Mouse (Mus musculus) granulocyte monocyte progenitor cell, adult 5-6 weeks (primary cell): ENCODE measurements at regions not wholly inside any gene's neighbourhood (a gene's known extent, or its start where the extent isn't known, plus 50 kb on each side); places are given as distances from the start of the nearest gene placed in this dataset.

Experiments used
- ATAC-seq: replicated peaks from 2 replicates; pipeline ENCODE4 v1.8.0; 2016; ENCODE audit warnings: mild to moderate bottlenecking, moderate TSS enrichment, inconsistent platforms; ENCODE audit not compliant: poor library complexity, severe bottlenecking

DNA sequence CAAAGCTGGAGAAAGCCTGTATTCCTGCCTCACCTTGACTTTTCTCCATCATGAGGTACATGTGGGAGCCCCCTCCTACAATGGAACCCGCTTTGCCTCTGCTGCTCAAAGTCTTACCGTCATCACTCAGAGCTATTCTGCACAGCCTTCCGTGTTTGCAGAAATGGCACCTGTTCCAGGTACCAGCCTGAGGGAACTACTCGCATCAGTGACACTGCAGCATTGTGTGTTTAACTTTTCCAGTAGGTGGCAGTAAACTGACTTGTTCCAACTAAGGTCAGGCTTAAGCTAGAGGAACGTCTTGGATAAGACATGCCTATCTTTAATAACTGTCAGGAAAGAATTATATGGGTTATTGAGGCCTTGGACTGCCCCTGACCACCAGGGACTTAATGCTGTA lies 71.4 kb downstream of the Fam173b start:
- no peak for ATAC-seq

DNA sequence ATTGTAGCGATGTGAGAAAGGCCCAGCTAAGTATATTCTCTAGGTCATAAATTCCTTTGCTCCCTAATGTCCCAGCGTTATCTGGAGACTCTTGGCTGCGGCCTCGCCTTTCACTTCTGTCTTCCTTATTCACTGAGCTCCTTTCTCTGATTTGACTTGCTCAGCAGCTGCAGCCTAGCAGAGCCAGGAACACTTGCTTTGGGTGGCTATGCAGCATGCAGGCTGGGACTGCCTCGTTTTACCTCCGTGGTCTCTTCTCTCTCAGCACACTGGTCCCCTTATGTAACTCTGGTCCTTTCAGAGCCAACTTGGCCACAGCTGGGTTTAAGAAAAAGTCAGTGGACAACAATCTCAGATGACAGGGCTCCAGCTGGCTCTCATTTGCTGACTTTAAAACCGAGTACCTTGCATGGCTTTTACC lies 75.1 kb downstream of the Fam173b start:
- ATAC-seq: no peak

DNA sequence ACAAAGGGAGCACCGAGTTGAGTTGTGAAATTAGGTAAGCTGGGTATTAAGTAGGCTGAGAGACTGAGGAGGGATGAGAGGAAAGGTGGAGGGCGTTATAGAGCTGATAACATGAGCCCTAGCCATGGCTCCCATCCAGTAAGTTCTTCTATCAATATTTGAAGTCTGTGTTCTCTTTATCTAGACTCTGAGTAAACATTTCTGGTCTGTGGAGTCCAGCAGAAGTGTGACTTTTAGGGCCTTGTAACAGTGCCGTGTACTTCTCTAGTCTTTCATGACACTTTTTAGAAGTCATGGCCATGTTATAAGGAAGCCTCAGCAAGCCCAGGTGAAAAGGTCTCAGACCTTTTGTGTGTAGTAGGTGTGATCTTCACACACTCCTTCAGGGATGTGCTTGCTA lies 91.5 kb downstream of the Fam173b start:
- no peak for ATAC-seq

DNA sequence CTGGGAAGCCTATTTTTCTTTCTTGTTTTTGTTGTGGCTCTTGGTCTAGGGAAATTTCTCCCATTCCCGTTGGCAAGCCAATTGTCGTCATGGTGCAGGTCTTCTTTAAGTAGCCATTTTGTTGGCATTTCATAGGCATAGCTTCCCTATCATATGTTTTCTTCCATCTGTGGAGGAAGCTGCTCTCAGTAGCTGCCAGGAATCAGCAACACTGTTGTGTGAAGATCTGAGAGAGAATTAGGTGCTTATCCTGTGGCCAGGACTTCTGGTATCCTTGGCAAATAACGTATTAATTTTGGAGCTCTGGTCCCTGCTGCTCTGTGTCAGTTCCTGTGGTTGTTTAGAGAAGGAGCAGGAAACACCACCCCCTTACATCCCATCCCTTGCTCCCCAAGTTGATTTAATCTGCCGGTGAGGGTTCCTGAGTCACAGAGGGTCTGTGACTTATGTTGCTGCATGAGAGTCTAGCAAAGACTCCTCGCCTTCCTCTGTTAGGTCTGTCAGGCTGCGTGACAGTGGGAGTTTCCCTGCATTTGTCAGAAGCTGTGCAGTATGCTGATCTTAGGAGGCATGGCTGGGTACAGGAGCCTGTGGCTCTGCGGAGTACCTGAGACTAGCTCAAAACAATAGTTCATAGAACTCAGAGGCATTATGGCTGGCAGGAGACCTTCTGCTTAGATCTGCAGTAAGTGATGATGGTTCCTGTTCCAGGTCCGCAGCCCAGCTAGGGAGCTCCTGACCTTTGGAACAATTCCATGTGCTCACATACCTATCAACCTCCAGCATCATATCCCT lies 93.4 kb downstream of the Fam173b start:
- no peak for ATAC-seq

DNA sequence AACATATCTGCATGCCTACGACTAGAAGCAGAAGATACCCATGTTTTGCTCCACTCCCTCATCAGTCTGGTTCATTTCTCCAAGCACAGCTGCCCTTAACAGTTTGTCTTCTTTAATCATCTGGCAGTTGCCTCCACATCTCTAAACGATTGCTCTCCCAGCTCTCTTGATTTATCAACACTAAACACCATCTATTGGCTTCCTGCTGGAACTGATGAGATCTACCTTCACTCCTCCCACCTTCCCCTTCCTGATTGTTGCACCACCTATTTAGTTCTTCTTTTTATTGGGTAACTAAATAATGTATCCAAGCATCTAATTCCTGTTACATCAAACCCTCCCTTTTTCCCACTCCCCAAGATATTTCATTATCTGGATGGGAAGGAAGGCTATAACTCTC lies 101.7 kb downstream of the Fam173b start:
- no peak for ATAC-seq

DNA sequence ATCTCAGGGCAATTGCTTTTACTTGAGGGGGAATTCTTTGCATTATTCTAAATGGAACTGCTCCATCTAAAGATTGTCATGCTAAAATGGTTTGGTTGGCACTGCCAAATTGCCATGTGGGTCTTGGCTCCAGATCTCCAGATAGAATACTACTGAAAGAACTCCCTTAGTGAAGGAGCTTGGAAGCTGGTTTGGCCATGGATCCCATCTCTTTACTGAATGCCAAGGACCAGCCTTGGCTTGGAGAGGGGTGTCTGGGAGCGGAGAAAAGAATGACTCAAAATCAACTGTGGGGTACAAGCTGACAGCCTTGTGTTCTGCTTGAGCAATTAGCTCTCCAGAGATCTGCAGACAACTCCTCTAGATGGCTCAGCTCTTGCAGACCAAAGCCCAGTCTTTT lies 105.8 kb downstream of the Fam173b start:
- ATAC-seq: no peak

DNA sequence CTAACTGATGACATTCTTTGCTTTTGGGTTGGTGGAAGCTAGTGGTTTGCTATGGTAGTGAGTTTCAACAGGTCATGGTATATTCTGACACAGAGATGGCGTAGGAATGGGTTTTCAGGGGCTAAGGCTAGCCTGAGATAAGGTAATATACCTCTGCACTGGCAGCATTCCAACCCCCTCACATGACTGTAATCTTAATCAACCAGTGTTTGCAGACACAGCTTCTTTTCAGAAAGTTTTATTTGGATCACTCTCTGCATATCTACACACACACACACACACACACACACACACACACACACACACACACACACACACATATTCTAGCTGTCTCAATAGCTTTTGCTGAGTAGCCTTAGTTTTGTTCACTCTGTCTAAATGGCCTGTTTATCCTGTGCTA lies 119.4 kb downstream of the Fam173b start:
- ATAC-seq: no peak

DNA sequence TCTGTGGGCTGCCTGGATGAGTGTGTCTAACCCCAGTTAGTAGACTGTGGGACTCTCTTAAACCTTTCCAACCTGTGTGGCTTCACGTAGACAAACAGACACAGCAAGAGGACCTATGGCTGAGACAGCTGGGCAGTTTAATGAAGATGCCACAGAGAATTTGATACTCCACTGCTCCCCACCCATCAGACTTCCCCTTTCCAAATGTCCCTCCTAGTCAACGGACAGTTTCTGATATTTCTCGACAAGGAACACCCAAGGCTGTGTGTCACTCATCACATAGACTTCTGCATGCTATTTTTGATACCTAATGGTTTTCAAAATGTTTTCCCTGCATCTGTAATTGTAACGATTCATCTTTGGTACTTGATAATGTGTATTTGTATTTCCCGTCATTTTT lies 120.8 kb downstream of the Fam173b start:
- no peak for ATAC-seq

DNA sequence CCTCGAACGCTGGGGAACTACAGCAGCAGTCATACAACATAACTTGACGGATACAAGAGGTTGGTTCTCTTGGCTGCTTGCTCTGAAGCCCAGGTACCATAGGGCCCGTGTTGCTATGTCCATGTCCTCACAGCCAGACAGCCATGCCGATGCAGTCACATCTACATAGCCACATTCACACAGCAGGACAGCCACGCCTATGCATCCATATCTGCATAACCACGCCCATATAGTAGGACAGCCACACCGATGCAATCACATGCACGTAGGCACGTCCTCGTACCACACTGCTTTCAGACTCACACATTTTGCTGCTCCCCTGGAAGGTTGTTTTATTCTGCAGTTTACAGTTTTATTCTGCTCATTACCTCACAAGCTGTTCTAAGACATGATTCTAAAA lies 122.6 kb downstream of the Fam173b start:
- ATAC-seq: 0 out of 2 replicates have a peak, but pooled peaks have one; percentile 3

DNA sequence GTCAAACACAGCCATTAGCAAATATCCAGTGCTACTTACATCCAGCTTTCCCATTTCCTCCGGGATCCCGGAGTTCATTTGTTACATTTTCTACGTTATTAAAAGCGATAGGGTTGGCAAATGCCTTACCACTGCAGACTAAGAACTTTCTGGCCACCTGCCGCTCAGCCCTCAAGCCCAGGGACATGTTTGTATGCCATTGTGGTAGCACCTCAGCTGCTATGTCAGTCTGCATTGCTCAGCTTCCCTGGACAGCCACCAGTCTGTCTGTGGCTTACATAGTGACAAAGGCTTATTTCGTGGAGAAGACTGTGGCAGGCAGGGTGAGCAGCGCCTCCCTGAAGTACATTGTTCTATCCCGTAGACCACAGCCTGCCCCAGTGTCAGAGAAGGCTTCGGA lies 127.5 kb downstream of the Fam173b start:
- ATAC-seq: no peak

DNA sequence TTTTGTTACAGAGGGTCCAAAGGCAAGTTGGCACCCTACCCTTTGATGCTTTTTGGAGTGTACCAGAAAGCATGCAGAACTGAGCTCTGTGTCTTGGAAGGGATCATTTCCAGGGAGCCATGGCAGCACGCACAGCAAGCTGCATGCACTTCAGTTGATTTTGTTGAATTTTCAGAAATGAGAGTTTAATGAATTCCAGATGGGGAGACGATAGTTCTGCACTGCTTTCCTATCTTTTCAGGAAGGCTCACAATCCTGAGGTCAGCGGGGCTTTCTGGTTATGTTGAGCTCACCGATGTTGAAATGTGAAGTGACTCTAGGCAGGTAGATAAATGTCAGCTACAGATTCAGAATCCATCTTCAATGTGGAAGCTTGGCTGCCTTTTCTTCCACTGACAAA lies 140.0 kb downstream of the Fam173b start:
- no peak for ATAC-seq

DNA sequence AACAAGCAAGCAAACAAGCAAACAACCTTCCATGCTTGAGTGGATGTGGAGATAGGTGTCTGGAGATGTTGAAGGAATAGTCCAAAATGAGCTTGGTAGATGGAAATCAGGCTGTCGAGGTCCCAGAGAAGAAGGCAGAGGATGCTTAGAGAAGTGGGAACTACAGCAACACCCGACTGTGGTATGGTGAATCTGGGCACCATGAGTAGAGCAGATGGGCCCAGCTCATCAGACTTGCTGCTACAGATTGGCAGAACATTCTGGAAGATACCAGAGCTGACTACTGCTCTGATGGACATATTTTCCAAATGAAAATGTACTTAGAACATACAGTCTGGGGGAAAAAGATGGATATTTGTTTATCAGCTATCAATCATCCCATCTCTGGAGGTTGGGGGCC lies 142.9 kb downstream of the Fam173b start:
- ATAC-seq: no peak

DNA sequence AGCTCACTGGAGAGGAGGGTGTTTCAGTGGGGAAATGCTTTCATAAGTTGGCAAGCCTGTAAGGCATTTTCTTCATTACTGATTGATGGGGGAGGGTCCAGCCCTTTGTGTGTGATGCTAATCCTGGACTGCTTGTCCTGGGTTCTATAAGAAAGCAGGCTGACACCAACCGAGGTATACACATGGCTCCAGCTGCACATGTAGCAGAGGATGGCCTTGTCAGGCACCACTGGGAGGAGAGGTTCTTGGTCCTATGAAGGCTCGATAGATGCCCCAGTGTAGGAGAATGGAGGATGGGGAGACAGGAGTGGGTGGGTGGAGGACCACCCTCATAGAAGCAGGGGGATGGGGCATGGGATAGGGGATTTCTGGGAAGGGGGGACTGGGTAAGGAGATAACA lies 151.0 kb downstream of the Fam173b start:
- no peak for ATAC-seq

DNA sequence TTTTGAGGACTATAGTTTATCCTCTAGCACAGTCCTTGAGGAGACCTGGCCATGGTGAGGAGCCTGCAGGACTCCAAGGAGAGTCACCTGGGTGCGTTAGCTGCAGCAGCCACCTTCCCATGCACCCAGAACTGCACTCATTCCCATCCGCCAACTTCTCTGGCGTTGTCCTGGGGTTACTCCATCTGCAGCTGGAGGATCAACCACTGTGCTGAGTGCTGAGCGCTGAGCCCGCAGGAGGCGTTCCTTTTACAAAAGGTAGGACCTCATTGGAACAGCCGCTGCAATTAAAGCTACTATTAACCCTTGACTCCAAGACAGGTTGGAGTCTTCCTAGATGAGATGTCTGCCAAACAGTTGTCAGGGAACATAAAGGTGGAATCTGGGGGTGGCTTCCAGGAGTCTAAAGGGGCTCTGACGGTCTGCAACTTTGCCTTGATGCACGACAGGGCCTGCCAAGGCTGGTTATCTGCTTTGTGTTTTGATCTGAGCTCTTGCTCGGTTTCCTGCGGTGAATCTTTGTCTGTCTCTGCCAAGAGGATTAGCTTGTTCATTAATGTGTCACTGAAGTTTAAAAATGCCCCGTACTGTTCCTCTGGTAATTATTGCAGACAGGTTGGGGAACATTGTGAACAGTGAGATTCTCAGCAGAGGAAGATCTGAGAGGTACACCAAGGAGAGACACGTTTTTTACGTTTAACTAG lies 152.1 kb downstream of the Fam173b start:
- no peak for ATAC-seq

DNA sequence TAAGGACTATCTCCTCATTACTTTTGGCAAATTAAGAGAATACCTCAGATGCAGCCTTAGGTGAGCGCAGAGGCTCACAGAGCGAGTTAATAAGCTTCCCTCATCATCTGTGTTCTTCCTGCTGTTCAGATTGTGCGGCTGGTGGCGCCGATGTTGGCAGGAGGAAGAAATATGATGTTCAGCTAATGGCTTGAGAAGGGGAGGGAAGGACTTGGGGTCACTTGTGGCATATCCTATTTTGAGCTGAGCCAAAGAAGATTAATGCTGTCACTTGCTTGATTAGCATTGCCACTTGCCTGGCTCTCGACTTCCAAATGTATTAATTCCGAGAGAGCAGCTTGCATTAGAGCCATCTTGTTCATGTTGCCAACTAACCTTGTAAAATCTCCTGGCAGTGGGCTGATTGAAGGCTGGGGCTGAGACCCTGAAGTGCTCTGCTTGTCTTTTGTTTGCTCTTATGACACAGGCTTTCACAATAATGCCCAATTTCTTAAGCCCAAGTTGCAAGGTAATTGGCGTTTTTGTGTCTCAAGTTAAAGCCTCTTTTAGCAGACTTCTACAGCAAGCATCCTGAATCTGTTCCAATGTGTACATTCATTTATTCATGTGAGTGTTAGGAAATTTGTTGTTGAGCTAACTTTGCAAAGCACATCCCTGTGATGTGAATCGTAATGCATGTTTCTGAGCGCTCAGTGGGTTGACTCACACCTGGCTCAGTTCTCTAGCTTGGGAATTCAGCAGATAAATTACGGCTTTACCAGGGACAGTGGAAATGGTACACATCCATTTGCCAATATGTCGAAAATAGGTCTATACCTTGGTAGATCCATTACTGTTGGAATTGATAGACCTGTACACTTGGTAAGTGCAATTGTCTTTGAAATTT lies 167.6 kb downstream of the Fam173b start:
- ATAC-seq: no peak

DNA sequence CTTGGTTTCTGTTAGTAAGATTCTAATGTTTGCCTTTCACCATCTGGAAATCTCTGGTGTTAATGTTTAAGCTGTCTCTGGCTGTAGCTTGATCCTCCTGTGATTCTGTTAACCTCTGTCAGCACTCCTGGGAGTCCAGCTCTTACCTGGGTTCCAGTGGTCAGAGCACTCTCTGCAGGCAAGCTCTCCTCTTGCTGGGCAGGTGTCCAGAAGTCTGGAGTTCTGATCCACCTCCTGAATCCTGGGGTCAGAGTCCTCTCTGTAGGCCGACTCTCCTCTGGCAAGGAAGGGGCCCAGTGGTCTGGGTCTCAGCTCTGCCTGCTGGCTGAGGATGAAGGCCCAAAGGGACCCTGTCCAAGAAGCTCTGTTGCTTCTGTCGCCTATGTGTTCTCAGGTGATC lies 181.4 kb downstream of the Fam173b start:
- ATAC-seq: no peak

DNA sequence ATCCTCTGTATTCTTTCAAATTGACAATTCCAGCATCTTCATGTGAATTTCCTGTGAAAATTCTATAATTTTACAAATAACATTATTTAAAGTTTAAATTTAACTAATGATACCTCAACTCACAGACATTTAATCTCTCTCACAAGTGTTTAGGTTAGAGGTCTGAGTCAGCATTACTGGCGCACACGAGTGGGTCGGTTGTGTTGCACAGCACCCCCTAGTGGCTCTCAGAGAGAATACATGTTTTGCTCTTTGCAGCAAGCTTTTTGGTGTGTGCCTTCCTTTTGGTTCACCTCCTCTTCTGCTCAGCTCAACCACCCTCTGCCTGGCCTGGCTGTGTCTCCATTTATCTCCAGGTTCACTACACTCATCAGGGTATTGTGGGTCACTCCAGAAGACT lies 183.4 kb downstream of the Fam173b start:
- ATAC-seq: no peak

DNA sequence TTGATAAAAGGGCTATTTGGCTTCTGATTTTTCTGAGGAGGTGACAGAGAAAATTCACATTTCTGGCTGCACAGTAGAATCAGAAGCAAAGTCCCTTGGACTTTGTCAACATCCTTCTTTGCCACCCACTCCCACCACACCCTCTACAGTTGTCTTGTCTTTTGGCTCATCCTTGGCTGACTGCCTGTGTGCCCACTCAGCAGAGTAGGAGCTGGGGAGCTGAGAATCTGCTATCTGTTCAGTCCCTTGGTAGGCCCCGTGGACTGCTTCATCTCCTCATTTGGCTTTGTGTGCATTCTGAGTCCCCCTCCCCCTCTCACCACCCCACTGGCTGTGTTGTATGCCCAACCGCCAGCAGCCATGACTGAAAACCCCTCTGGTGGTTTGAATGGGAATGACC lies 197.2 kb downstream of the Fam173b start:
- no peak for ATAC-seq

DNA sequence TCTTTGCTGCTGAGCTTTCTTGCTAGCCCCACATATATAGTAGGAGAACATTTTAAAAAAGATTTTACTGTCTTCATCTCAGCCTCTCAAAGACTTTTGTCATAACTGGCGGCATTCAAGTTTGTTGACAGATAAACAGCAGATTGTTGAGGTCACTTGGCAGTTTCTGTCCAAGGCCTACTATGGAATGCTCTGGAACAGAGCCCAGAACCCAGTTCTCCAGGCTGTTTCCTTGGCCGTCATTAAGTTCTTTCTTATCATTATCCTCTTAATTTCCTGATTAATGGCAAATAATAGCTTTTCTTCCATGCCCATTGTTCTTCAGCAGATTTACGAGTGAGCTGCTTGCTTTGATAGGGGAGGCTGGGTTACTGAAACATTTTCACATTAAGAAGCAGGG lies 203.9 kb downstream of the Fam173b start:
- ATAC-seq: no peak

DNA sequence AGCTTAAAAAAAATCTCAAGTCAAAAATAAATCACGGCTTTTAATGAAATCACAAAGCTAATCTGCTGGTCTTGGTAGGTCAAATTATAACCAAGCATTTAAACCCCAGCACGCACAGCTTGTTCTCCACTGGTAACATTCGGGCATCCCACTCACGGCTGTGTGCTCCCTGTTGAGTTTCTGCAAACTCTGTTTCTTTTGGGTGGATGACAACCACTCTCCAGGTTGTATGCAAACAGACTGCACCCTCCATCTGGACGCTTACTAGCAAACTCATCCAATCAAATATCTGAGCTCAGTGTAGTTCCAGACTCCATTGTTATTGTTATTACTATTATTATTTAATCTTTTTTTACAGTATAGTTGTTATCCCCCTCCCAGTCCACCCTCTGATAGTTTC lies 213.9 kb downstream of the Fam173b start:
- ATAC-seq: no peak

DNA sequence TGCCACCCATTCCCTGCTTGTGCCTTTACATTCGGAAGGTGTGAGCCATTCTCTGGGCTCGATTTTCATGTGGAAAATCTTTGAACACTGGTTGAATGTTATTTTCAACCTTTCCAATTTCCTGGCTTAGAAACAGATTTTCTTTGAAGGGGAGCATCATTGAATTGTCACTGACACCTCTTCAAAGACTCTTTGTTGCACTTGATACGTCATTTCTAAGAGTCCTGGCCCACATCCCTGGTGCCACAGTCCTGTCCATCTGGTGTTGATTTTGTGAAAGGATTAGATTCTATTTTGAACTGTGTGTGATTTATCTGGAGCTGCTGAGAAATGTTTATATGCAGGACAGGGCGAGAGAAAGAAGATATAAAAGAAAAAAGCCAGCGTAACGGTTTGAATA lies 217.6 kb downstream of the Fam173b start:
- no peak for ATAC-seq
